Mouse (Mus musculus) heart, embryonic 12.5 days (tissue): ENCODE results near the gene Tmem265. TPM values are rescaled to one million over a fixed set of nuclear protein-coding genes. Genes with fewer than 3 reads are reported as not detected.

Experiments used
- ATAC-seq: fragments of 200-750 bp; cut with Nextera tagmentation; 2 replicates; pipeline ENCODE4 v1.8.0; 2017; ENCODE audit warnings: moderate TSS enrichment, moderate library complexity; ENCODE audit not compliant: insufficient number of reproducible peaks, low FRiP score
- H3K27ac ChIP-seq: fragments of 300-500 bp; sonication (generic); 2 replicates; pipeline ENCODE4 v1.5.1; 2016; ENCODE audit warnings: mild to moderate bottlenecking, moderate library complexity; ENCODE audit not compliant: poor library complexity, severe bottlenecking
- H3K27me3 ChIP-seq: fragments of 300-500 bp; sonication (generic); replicated peaks from 2 replicates; pipeline ENCODE4 v1.6.1; 2016; ENCODE audit warnings: mild to moderate bottlenecking, moderate library complexity
- H3K36me3 ChIP-seq: fragments of 300-500 bp; sonication (generic); 2 replicates; pipeline ENCODE4 v1.6.1; 2016; ENCODE audit warnings: mild to moderate bottlenecking, moderate library complexity
- H3K4me1 ChIP-seq: fragments of 300-500 bp; sonication (generic); replicated peaks from 2 replicates; pipeline ENCODE4 v1.6.1; 2016; ENCODE audit warnings: mild to moderate bottlenecking
- H3K4me2 ChIP-seq: fragments of 300-500 bp; sonication (generic); 2 replicates; pipeline ENCODE4 v1.6.1; 2016; ENCODE audit warnings: mild to moderate bottlenecking, moderate library complexity
- H3K4me3 ChIP-seq: fragments of 300-500 bp; sonication (generic); 2 replicates; pipeline ENCODE4 v1.5.1; 2016; ENCODE audit warnings: mild to moderate bottlenecking
- H3K9ac ChIP-seq: fragments of 300-500 bp; sonication (generic); 2 replicates; pipeline ENCODE4 v1.6.1; 2016; ENCODE audit warnings: mild to moderate bottlenecking, moderate library complexity
- H3K9me3 ChIP-seq: fragments of 300-500 bp; sonication (generic); replicated peaks from 2 replicates; pipeline ENCODE4 v1.6.1; 2016; ENCODE audit warnings: mild to moderate bottlenecking, moderate library complexity
- WGBS: fragments of 180-500 bp; shearing (Covaris S2); methylation state at CpG from one replicate; pipeline ENCODE4 v1.1.7; 2016; 5-methylcytosine and 5-hydroxymethylcytosine counted together
- polyA plus RNA-seq: library from polyadenylated mRNA; unstranded; fragments of >200 nt; fragmentation: Nextera tagmentation; extraction: Ambion mirVana; gene quantifications from 2 replicates; pipeline ENCODE4 v1.2.1, GENCODE M21; 2016

Tmem265 gene
- polyA plus RNA-seq, 1 experiment from 2014 or later = 3.1 TPM

GRCm38 (mm10) chr7:127588901-127589300 lies 27.7 kb downstream of the Tmem265 start:
- peaks cover 17% of the 10 kb centered on the region for H3K4me1 ChIP-seq
- H3K4me3 ChIP-seq = peak overlapping the region; percentile 93
- ATAC-seq = no peak

GRCm38 (mm10) chr7:127589637-127590036 lies 28.4 kb downstream of the Tmem265 start:
- H3K9ac ChIP-seq = peak overlapping the region; percentile 91; the same call in 1 of the 2 replicates
- H3K4me3 ChIP-seq = peak overlapping the region; percentile 93
- H3K4me2 ChIP-seq = peak overlapping the region; percentile 92
- ATAC-seq = no peak
- 93% methylated on average over 9 of the region's 9 CpGs for WGBS
- no peak overlapping the region for H3K27ac ChIP-seq
- H3K36me3 ChIP-seq = peaks cover 59% of the 10 kb centered on the region
- H3K4me1 ChIP-seq = peaks cover 17% of the 10 kb centered on the region
- H3K9me3 ChIP-seq = no peaks in the 10 kb centered on the region
- H3K27me3 ChIP-seq = no peaks in the 10 kb centered on the region

More at GRCm38 (mm10) chr7:127588901-127589300, 27.7 kb downstream of the Tmem265 start:
- peak overlapping the region; percentile 91 for H3K9ac ChIP-seq
- no peaks in the 10 kb centered on the region for H3K9me3 ChIP-seq
- H3K36me3 ChIP-seq = peaks cover 59% of the 10 kb centered on the region
- WGBS = 4% methylated on average over 29 of the region's 29 CpGs
- H3K27me3 ChIP-seq = no peaks in the 10 kb centered on the region
- H3K27ac ChIP-seq = peak overlapping the region; percentile 36
- peak overlapping the region; percentile 92 for H3K4me2 ChIP-seq

GRCm38 (mm10) chr7:127591108-127591507 lies 29.9 kb downstream of the Tmem265 start:
- WGBS = 84% methylated on average over 10 of the region's 10 CpGs
- H3K36me3 ChIP-seq = peaks cover 68% of the 10 kb centered on the region
- no peak overlapping the region for H3K4me2 ChIP-seq
- H3K4me3 ChIP-seq = no peak overlapping the region
- H3K4me1 ChIP-seq = peaks cover 17% of the 10 kb centered on the region
- no peaks in the 10 kb centered on the region for H3K9me3 ChIP-seq
- H3K9ac ChIP-seq = no peak overlapping the region
- no peak overlapping the region for H3K27ac ChIP-seq
- no peak for ATAC-seq
- no peaks in the 10 kb centered on the region for H3K27me3 ChIP-seq

GRCm38 (mm10) chr7:127592575-127592974 lies 31.4 kb downstream of the Tmem265 start:
- no peak overlapping the region for H3K4me2 ChIP-seq
- 91% methylated on average over 14 of the region's 14 CpGs for WGBS
- H3K27ac ChIP-seq = no peak overlapping the region
- H3K9me3 ChIP-seq = no peaks in the 10 kb centered on the region
- no peak overlapping the region for H3K4me3 ChIP-seq
- H3K9ac ChIP-seq = no peak overlapping the region
- ATAC-seq = no peak
- H3K36me3 ChIP-seq = peaks cover 82% of the 10 kb centered on the region
- peaks cover 10% of the 10 kb centered on the region for H3K4me1 ChIP-seq
- H3K27me3 ChIP-seq = no peaks in the 10 kb centered on the region

GRCm38 (mm10) chr7:127596747-127597146 lies 35.6 kb downstream of the Tmem265 start:
- H3K9ac ChIP-seq = no peak overlapping the region
- H3K36me3 ChIP-seq = peaks cover 99% of the 10 kb centered on the region
- no peaks in the 10 kb centered on the region for H3K27me3 ChIP-seq
- no peak for ATAC-seq
- H3K4me1 ChIP-seq = no peaks in the 10 kb centered on the region
- 94% methylated on average over 17 of the region's 17 CpGs for whole genome bisulfite sequencing
- no peak overlapping the region for H3K4me3 ChIP-seq
- H3K9me3 ChIP-seq = no peaks in the 10 kb centered on the region
- no peak overlapping the region for H3K4me2 ChIP-seq
- no peak overlapping the region for H3K27ac ChIP-seq

GRCm38 (mm10) chr7:127600612-127601011 lies 39.4 kb downstream of the Tmem265 start:
- no peak for ATAC-seq
- H3K36me3 ChIP-seq = peaks cover 91% of the 10 kb centered on the region
- no peaks in the 10 kb centered on the region for H3K9me3 ChIP-seq
- no peak overlapping the region for H3K27ac ChIP-seq
- H3K27me3 ChIP-seq = no peaks in the 10 kb centered on the region
- no peak overlapping the region for H3K4me3 ChIP-seq
- H3K9ac ChIP-seq = no peak overlapping the region
- 95% methylated on average over 7 of the region's 7 CpGs for WGBS
- no peaks in the 10 kb centered on the region for H3K4me1 ChIP-seq
- H3K4me2 ChIP-seq = no peak overlapping the region

- Histone ChIP-seq H3K4me3 (no peak overlapping the region), H3K4me1 (no peaks in the 10 kb centered on the region), H3K27ac (no peak overlapping the region), H3K9me3 (no peaks in the 10 kb centered on the region), H3K27me3 (no peaks in the 10 kb centered on the region), H3K36me3 (peaks cover 85% of the 10 kb centered on the region), H3K4me2 (no peak overlapping the region), H3K9ac (no peak overlapping the region)
- WGBS = 82% methylated on average over 4 of the region's 4 CpGs
- ATAC-seq = no peak
Measured at GRCm38 (mm10) chr7:127601735-127602134, 40.5 kb downstream of the Tmem265 start.

- WGBS = 77% methylated on average over 2 of the region's 2 CpGs
- Histone ChIP-seq H3K4me2 (no peak overlapping the region), H3K9me3 (no peaks in the 10 kb centered on the region), H3K27me3 (no peaks in the 10 kb centered on the region), H3K27ac (no peak overlapping the region), H3K4me1 (no peaks in the 10 kb centered on the region), H3K9ac (no peak overlapping the region), H3K36me3 (peaks cover 81% of the 10 kb centered on the region), H3K4me3 (no peak overlapping the region)
- ATAC-seq = no peak
Measured at GRCm38 (mm10) chr7:127602903-127603302, 41.7 kb downstream of the Tmem265 start.

- 87% methylated on average over 10 of the region's 10 CpGs for WGBS
- H3K9me3 ChIP-seq = no peaks in the 10 kb centered on the region
- H3K4me2 ChIP-seq = no peak overlapping the region
- no peaks in the 10 kb centered on the region for H3K27me3 ChIP-seq
- H3K9ac ChIP-seq = no peak overlapping the region
- no peak overlapping the region for H3K27ac ChIP-seq
- peaks cover 82% of the 10 kb centered on the region for H3K36me3 ChIP-seq
- H3K4me3 ChIP-seq = no peak overlapping the region
- ATAC-seq = no peak
- H3K4me1 ChIP-seq = no peaks in the 10 kb centered on the region
Measured at GRCm38 (mm10) chr7:127604256-127604655, 43.1 kb downstream of the Tmem265 start.

GRCm38 (mm10) chr7:127607150-127607549 lies 46.0 kb downstream of the Tmem265 start:
- H3K4me1 ChIP-seq = no peaks in the 10 kb centered on the region
- 73% methylated on average over 6 of the region's 6 CpGs for WGBS
- H3K36me3 ChIP-seq = peaks cover 82% of the 10 kb centered on the region
- H3K27me3 ChIP-seq = no peaks in the 10 kb centered on the region
- no peak overlapping the region for H3K9ac ChIP-seq
- peaks cover 19% of the 10 kb centered on the region for H3K9me3 ChIP-seq
- no peak for ATAC-seq
- no peak overlapping the region for H3K4me2 ChIP-seq
- H3K4me3 ChIP-seq = no peak overlapping the region
- H3K27ac ChIP-seq = no peak overlapping the region

GRCm38 (mm10) chr7:127611011-127611410 lies 49.8 kb downstream of the Tmem265 start:
- no peak overlapping the region for H3K4me3 ChIP-seq
- H3K27me3 ChIP-seq = no peaks in the 10 kb centered on the region
- H3K36me3 ChIP-seq = peaks cover 71% of the 10 kb centered on the region
- H3K9ac ChIP-seq = no peak overlapping the region
- ATAC-seq = no peak
- no peak overlapping the region for H3K4me2 ChIP-seq
- WGBS = 95% methylated on average over 29 of the region's 29 CpGs
- H3K4me1 ChIP-seq = peaks cover 17% of the 10 kb centered on the region
- no peak overlapping the region for H3K27ac ChIP-seq
- peaks cover 24% of the 10 kb centered on the region for H3K9me3 ChIP-seq

GRCm38 (mm10) chr7:127611561-127611960 lies 50.4 kb downstream of the Tmem265 start:
- peaks cover 20% of the 10 kb centered on the region for H3K4me1 ChIP-seq
- 97% methylated on average over 26 of the region's 26 CpGs for WGBS
- ATAC-seq = no peak
- H3K9me3 ChIP-seq = peaks cover 24% of the 10 kb centered on the region
- H3K4me3 ChIP-seq = no peak overlapping the region
- H3K4me2 ChIP-seq = no peak overlapping the region
- H3K27ac ChIP-seq = no peak overlapping the region
- peaks cover 67% of the 10 kb centered on the region for H3K36me3 ChIP-seq
- H3K9ac ChIP-seq = no peak overlapping the region
- H3K27me3 ChIP-seq = no peaks in the 10 kb centered on the region
